Comparison of ENCODE assay signal across 23 mouse cellular contexts in the genomic region with DNA sequence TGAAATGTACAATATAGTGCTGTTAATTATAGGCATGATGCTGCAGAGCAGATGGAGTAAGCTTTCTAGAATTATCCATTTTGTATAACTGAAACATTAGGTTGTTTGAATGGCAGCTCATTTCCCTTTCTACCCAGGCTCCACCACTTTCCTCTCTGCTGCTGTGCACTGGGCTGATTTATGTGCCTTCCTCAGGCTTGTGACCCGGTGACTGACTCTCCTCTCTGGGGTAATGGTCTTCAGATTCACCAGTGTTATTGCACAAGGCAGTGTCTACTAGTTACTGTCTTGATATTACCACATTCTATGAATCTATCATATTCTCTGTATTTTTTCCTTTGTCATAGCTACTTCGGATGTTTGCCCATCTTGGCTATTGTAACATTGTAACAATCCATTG.
DNase-seq lines count a peak whose midpoint lies in the region; ATAC-seq and TF ChIP-seq lines count a peak whose summit lies in the region.
"Had no signal": no experiment of that assay in that cellular context is flagged by ENCODE, and none has a peak within 500 bp of the region (broad histone marks: within the 10 kb centered on the region; RNA-seq: fewer than 3 reads in every experiment).

No protein-coding gene starts in this region.

- no peak overlapping the region for H3K4me2 ChIP-seq in forebrain, postnatal 0 days (ENCODE audit: low read depth)
- no peak overlapping the region for H3K4me2 ChIP-seq in forebrain, embryonic 13.5 days
- H3K4me2 ChIP-seq in kidney, embryonic 15.5 days: no peak overlapping the region
- no peak overlapping the region for H3K4me2 ChIP-seq in kidney, postnatal 0 days (ENCODE audit: low read length)
- H3K4me2 ChIP-seq: embryonic facial prominence, embryonic 13.5 days; embryonic facial prominence, embryonic 15.5 days; forebrain, embryonic 12.5 days; forebrain, embryonic 15.5 days had no signal

- WGBS in forebrain, postnatal 0 days: 78% methylated on average over 2 of the region's 2 CpGs
- WGBS in forebrain, embryonic 13.5 days: 88% methylated on average over 2 of the region's 2 CpGs
- 44% methylated on average over 2 of the region's 2 CpGs for WGBS in kidney, embryonic 15.5 days
- 43% methylated on average over 2 of the region's 2 CpGs for WGBS in kidney, postnatal 0 days

- no peaks in the 10 kb centered on the region for H3K4me1 ChIP-seq in forebrain, postnatal 0 days (ENCODE audit: insufficient read depth)
- H3K4me1 ChIP-seq in forebrain, embryonic 13.5 days: peaks cover 15% of the 10 kb centered on the region
- H3K4me1 ChIP-seq in kidney, embryonic 15.5 days: peaks cover 6% of the 10 kb centered on the region; the same call in 1 of the 2 replicates
- H3K4me1 ChIP-seq in kidney, postnatal 0 days (replicated peaks; ENCODE audit: insufficient read depth, low read length): no peaks in the 10 kb centered on the region
- H3K4me1 ChIP-seq: embryonic facial prominence, embryonic 13.5 days; embryonic facial prominence, embryonic 15.5 days had no signal

- peak; percentile 15 for DNase-seq in forebrain, postnatal 0 days
- no peak for DNase-seq in kidney, postnatal 4 days
- DNase-seq in kidney, postnatal 0 days (ENCODE audit: low spot score): peak; percentile 12
- no peak for DNase-seq in kidney, adult 11 months
- peak; percentile 15 for DNase-seq in mesoderm, embryonic 11.5 days (ENCODE audit: low read depth, low spot score)
- no peak for DNase-seq in gastrocnemius, adult 18-20 months (ENCODE audit: low spot score)
- DNase-seq: adrenal gland, adult 2 months; adrenal gland, postnatal 10 days; adrenal gland, postnatal 25 days; cerebellum, adult 11 months; cerebellum, adult 18-20 months; cerebellum, adult 8-10 months; cerebellum, adult 9-11 months; cerebellum, postnatal 14 days; cerebellum, postnatal 36 days had no signal

- no peaks in the 10 kb centered on the region for H3K36me3 ChIP-seq in forebrain, postnatal 0 days (ENCODE audit: insufficient read depth)
- no peaks in the 10 kb centered on the region for H3K36me3 ChIP-seq in forebrain, embryonic 13.5 days (ENCODE audit: poor library complexity, severe bottlenecking)
- H3K36me3 ChIP-seq in kidney, embryonic 15.5 days: no peaks in the 10 kb centered on the region
- no peaks in the 10 kb centered on the region for H3K36me3 ChIP-seq in kidney, postnatal 0 days (ENCODE audit: insufficient read depth, low read length)
- H3K36me3 ChIP-seq: embryonic facial prominence, embryonic 13.5 days; embryonic facial prominence, embryonic 15.5 days; forebrain, embryonic 10.5 days; forebrain, embryonic 12.5 days; forebrain, embryonic 15.5 days had no signal

- ATAC-seq in forebrain, postnatal 0 days: peak; percentile 54
- no peak for ATAC-seq in forebrain, embryonic 13.5 days
- ATAC-seq in kidney, embryonic 15.5 days (replicated peaks; ENCODE audit: low FRiP score): 0 out of 2 replicates have a peak, but pooled peaks have one; percentile 60
- ATAC-seq in kidney, postnatal 0 days (replicated peaks; ENCODE audit: low FRiP score, low read depth): no peak
- ATAC-seq: forebrain, embryonic 15.5 days had no signal

- no peak for TF ChIP-seq CTCF in forebrain, postnatal 0 days (IDR thresholded peaks at IDR 0.05; ENCODE audit: low read depth)
- no peak for TF ChIP-seq CTCF in kidney, postnatal 0 days (IDR thresholded peaks at IDR 0.05; ENCODE audit: low read depth)

- H3K9ac ChIP-seq in forebrain, postnatal 0 days: no peak overlapping the region
- H3K9ac ChIP-seq in forebrain, embryonic 13.5 days: no peak overlapping the region
- no peak overlapping the region for H3K9ac ChIP-seq in kidney, embryonic 15.5 days
- no peak overlapping the region for H3K9ac ChIP-seq in kidney, postnatal 0 days (ENCODE audit: low read depth, low read length)
- H3K9ac ChIP-seq: embryonic facial prominence, embryonic 13.5 days; embryonic facial prominence, embryonic 15.5 days; forebrain, embryonic 12.5 days; forebrain, embryonic 15.5 days had no signal

- H3K9me3 ChIP-seq in forebrain, postnatal 0 days (ENCODE audit: low read length): no peaks in the 10 kb centered on the region
- H3K9me3 ChIP-seq in forebrain, embryonic 13.5 days (replicated peaks): no peaks in the 10 kb centered on the region
- no peaks in the 10 kb centered on the region for H3K9me3 ChIP-seq in kidney, embryonic 15.5 days (replicated peaks)
- no peaks in the 10 kb centered on the region for H3K9me3 ChIP-seq in kidney, postnatal 0 days (replicated peaks; ENCODE audit: low read length)
- H3K9me3 ChIP-seq: embryonic facial prominence, embryonic 13.5 days; embryonic facial prominence, embryonic 15.5 days; forebrain, embryonic 10.5 days; forebrain, embryonic 12.5 days; forebrain, embryonic 15.5 days had no signal

- H3K4me3 ChIP-seq in forebrain, postnatal 0 days (ENCODE audit: low read depth, low read length): no peak overlapping the region
- no peak overlapping the region for H3K4me3 ChIP-seq in forebrain, embryonic 13.5 days
- H3K4me3 ChIP-seq in kidney, embryonic 15.5 days (replicated peaks): no peak overlapping the region
- H3K4me3 ChIP-seq in kidney, postnatal 0 days (replicated peaks; ENCODE audit: low read depth, low read length): no peak overlapping the region
- H3K4me3 ChIP-seq: embryonic facial prominence, embryonic 13.5 days; embryonic facial prominence, embryonic 15.5 days; erythroblast, embryonic 14.5 days; forebrain, embryonic 10.5 days; forebrain, embryonic 12.5 days; forebrain, embryonic 15.5 days had no signal

- no peaks in the 10 kb centered on the region for H3K27me3 ChIP-seq in forebrain, postnatal 0 days (ENCODE audit: insufficient read depth, low read length)
- H3K27me3 ChIP-seq in forebrain, embryonic 13.5 days: no peaks in the 10 kb centered on the region
- no peaks in the 10 kb centered on the region for H3K27me3 ChIP-seq in kidney, embryonic 15.5 days
- no peaks in the 10 kb centered on the region for H3K27me3 ChIP-seq in kidney, postnatal 0 days (ENCODE audit: insufficient read depth, low read length)
- H3K27me3 ChIP-seq: embryonic facial prominence, embryonic 13.5 days; embryonic facial prominence, embryonic 15.5 days; forebrain, embryonic 12.5 days; forebrain, embryonic 15.5 days had no signal

- H3K27ac ChIP-seq in forebrain, postnatal 0 days (ENCODE audit: low read depth, low read length): no peak overlapping the region
- no peak overlapping the region for H3K27ac ChIP-seq in forebrain, embryonic 13.5 days
- H3K27ac ChIP-seq in kidney, embryonic 15.5 days: no peak overlapping the region
- no peak overlapping the region for H3K27ac ChIP-seq in kidney, postnatal 0 days
- H3K27ac ChIP-seq: embryonic facial prominence, embryonic 13.5 days; embryonic facial prominence, embryonic 15.5 days; forebrain, embryonic 12.5 days; forebrain, embryonic 15.5 days had no signal

Comparison
In these comparisons a context has a peak if more than half of its experiments do, and no peak if none do; other contexts are left out.
1. ATAC-seq: peak in forebrain, postnatal 0 days (single experiment) and kidney, embryonic 15.5 days (single experiment); none in forebrain, embryonic 13.5 days (single experiment) and kidney, postnatal 0 days (single experiment).
2. DNase-seq: peak in forebrain, postnatal 0 days (single experiment), kidney, postnatal 0 days (single experiment) and mesoderm, embryonic 11.5 days (single experiment); none in kidney, postnatal 4 days (0 of 2), kidney, adult 11 months (single experiment) and gastrocnemius, adult 18-20 months (single experiment).